Mouse (Mus musculus) heart, embryonic 13.5 days (tissue): ENCODE results near the gene Bex1. TPM values are rescaled to one million over a fixed set of nuclear protein-coding genes. Genes with fewer than 3 reads are reported as not detected.
A peak's percentile ranks its signal among the peaks of the same experiment; 100 is the strongest.

Experiments
- ATAC-seq: fragments of 200-750 bp; cut with Nextera tagmentation; 2 replicates; pipeline ENCODE4 v1.8.0; 2017; ENCODE audit warnings: moderate TSS enrichment; ENCODE audit not compliant: insufficient number of reproducible peaks, low FRiP score, low TSS enrichment; ENCODE audit errors: extremely low read depth
- H3K27ac ChIP-seq: fragments of 300-500 bp; sonication (generic); replicated peaks from 2 replicates; pipeline ENCODE4 v1.5.1; 2015; ENCODE audit warnings: moderate library complexity, mild to moderate bottlenecking, inconsistent platforms
- H3K27me3 ChIP-seq: fragments of 300-500 bp; sonication (generic); replicated peaks from 2 replicates; pipeline ENCODE4 v1.6.1; 2015; ENCODE audit warnings: mild to moderate bottlenecking, inconsistent platforms
- H3K36me3 ChIP-seq: fragments of 300-500 bp; sonication (generic); 2 replicates; pipeline ENCODE4 v1.6.1; 2015; ENCODE audit warnings: mild to moderate bottlenecking, inconsistent platforms
- H3K4me1 ChIP-seq: fragments of 300-500 bp; sonication (generic); 2 replicates; pipeline ENCODE4 v1.6.1; 2015; ENCODE audit warnings: inconsistent platforms
- H3K4me2 ChIP-seq: fragments of 300-500 bp; sonication (generic); 2 replicates; pipeline ENCODE4 v1.6.1; 2015; ENCODE audit warnings: inconsistent platforms, mild to moderate bottlenecking, moderate library complexity
- H3K4me3 ChIP-seq: fragments of 300-500 bp; sonication (generic); 2 replicates; pipeline ENCODE4 v1.5.1; 2015; ENCODE audit warnings: moderate library complexity, mild to moderate bottlenecking, inconsistent platforms
- H3K9ac ChIP-seq: fragments of 300-500 bp; sonication (generic); 2 replicates; pipeline ENCODE4 v1.6.1; 2015; ENCODE audit warnings: inconsistent platforms, mild to moderate bottlenecking, moderate library complexity
- H3K9me3 ChIP-seq: fragments of 300-500 bp; sonication (generic); 2 replicates; pipeline ENCODE4 v1.6.1; 2016; ENCODE audit warnings: inconsistent platforms
- WGBS: fragments of 180-500 bp; shearing (Covaris S2); methylation state at CpG from one replicate; pipeline ENCODE4 v1.1.7; 2015; ENCODE audit warnings: mixed read lengths; 5-methylcytosine and 5-hydroxymethylcytosine counted together
- microRNA-seq: library from miRNA; unstranded; fragments of <30 nt; microRNA quantifications from one replicate; pipeline ENCODE4, GENCODE M21; 2016
- polyA plus RNA-seq: library from polyadenylated mRNA; unstranded; fragments of >200 nt; fragmentation: Nextera tagmentation; extraction: Ambion mirVana; gene quantifications from 2 replicates; pipeline ENCODE4 v1.2.1, GENCODE M21; 2015

Gene Bex1
- polyA plus RNA-seq, 1 experiment from 2014 or later, result 226 TPM

GRCm38 (mm10) chrX:136171189-136172117 lies 43.9 kb downstream of the Bex1 start:
- H3K9me3 ChIP-seq, result no peaks in the 10 kb centered on the region
- peak; percentile 49; the same call in 1 of the 2 replicates for ATAC-seq
- peak overlapping the region; percentile 74 for H3K4me2 ChIP-seq
- peak overlapping the region; percentile 94 for H3K27ac ChIP-seq
- 17% methylated on average over 22 of the region's 24 CpGs for WGBS
- H3K36me3 ChIP-seq, result peaks cover 11% of the 10 kb centered on the region; the same call in 1 of the 2 replicates
- H3K4me3 ChIP-seq, result peak overlapping the region; percentile 68
- H3K27me3 ChIP-seq, result no peaks in the 10 kb centered on the region
- peaks cover 4% of the 10 kb centered on the region; the same call in 1 of the 2 replicates for H3K4me1 ChIP-seq
- peak overlapping the region; percentile 91 for H3K9ac ChIP-seq

DNA sequence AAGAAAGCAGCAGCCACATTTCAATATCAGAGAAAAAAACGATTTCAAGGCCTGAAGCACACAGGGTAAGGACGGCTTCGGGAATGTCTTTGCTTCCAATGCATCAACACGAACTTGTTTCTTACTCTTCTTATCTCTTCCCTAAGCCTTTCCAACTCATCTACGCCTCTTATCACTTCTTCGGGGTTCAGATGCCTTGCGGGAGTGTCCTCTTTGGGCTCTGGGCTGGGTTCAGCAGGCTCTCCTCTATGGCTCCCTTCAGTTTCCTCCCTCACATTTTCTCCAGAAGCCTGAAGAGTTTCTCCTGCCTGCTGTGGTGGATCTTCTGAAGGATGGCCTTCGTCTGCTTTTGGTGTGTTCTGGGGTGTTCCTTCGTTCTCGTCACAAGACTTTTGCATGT lies 44.7 kb downstream of the Bex1 start:
- Histone ChIP-seq H3K4me3 (peak overlapping the region; percentile 68), H3K4me2 (peak overlapping the region; percentile 74), H3K27ac (peak overlapping the region; percentile 94), H3K36me3 (peaks cover 11% of the 10 kb centered on the region; the same call in 1 of the 2 replicates), H3K9me3 (no peaks in the 10 kb centered on the region), H3K4me1 (peaks cover 4% of the 10 kb centered on the region; the same call in 1 of the 2 replicates), H3K27me3 (no peaks in the 10 kb centered on the region), H3K9ac (peak overlapping the region; percentile 91)
- no peak for ATAC-seq
- 20% methylated on average over 10 of the region's 10 CpGs for WGBS

Small RNAs within 50 kb of the gene (microRNA-seq; reads per million reads assigned to microRNA genes)
- gene Mir6383, result not detected

Other genes starting within 250 kb of the Bex1 start
- 69.2 and 80.4 TPM in 2 replicates for gene Arxes2, start 221.7 kb downstream of the Bex1 start, polyA plus RNA-seq
- 29.2 and 29.5 TPM in 2 replicates for gene Arxes1, start 182.1 kb downstream of the Bex1 start, polyA plus RNA-seq
- 34.0 and 40.3 TPM in 2 replicates for gene Bex2, start 147.3 kb downstream of the Bex1 start, polyA plus RNA-seq
- gene Nxf3, start 130.3 kb downstream of the Bex1 start, polyA plus RNA-seq, result 0.34 and 0.62 TPM in 2 replicates
- 195 and 204 TPM in 2 replicates for gene Bex4, start 76.5 kb downstream of the Bex1 start, polyA plus RNA-seq
- gene Tceal8, start 43.2 kb downstream of the Bex1 start, polyA plus RNA-seq, result 230 and 260 TPM in 2 replicates
- 15.2 and 16.5 TPM in 2 replicates for gene Tceal5, start 11.6 kb downstream of the Bex1 start, polyA plus RNA-seq
- gene Tceal7, start 734 bp downstream of the Bex1 start, polyA plus RNA-seq, result 12.3 and 15.1 TPM in 2 replicates
- 448 and 526 TPM in 2 replicates for gene Tceal9, start 29.6 kb upstream of the Bex1 start, polyA plus RNA-seq
- 517 and 589 TPM in 2 replicates for gene Bex3, start 54.7 kb upstream of the Bex1 start, polyA plus RNA-seq